Mouse (Mus musculus) olfactory bulb, adult 2 months (tissue): ENCODE results near the gene Nwd1. TPM values are rescaled to one million over a fixed set of nuclear protein-coding genes. Genes with fewer than 3 reads are reported as not detected.
"Not testable (repeated sequence)": the region's sequence is repeated elsewhere in the genome, so short reads cannot be mapped to it uniquely, and the experiment has no call there.

Source experiments
- H3K27ac ChIP-seq: fragments of 200-500 bp; 2 replicates; pipeline ENCODE4 v1.5.1; 2012; ENCODE audit warnings: low read depth, low read length; ENCODE audit not compliant: insufficient read depth
- H3K4me1 ChIP-seq: fragments of 200-500 bp; 2 replicates; pipeline ENCODE4 v1.6.1; 2012; ENCODE audit warnings: low read length; ENCODE audit not compliant: control insufficient read depth, insufficient read depth
- H3K4me3 ChIP-seq: fragments of 200-500 bp; 2 replicates; pipeline ENCODE4 v1.5.1; 2012; ENCODE audit warnings: mild to moderate bottlenecking, low read depth, low read length, moderate library complexity; ENCODE audit not compliant: insufficient read depth
- CTCF ChIP-seq: fragments of 200-500 bp; IDR thresholded peaks from 2 replicates; pipeline ENCODE4 v1.5.1; 2012; ENCODE audit warnings: low read depth, mild to moderate bottlenecking, low read length, moderate library complexity; ENCODE audit not compliant: insufficient read depth
- POLR2A ChIP-seq: fragments of 200-500 bp; IDR thresholded peaks from 2 replicates; pipeline ENCODE4 v1.6.1; 2012; ENCODE audit warnings: mild to moderate bottlenecking, low read depth, low read length, moderate library complexity; ENCODE audit not compliant: insufficient read depth
- WGBS: fragments of 180-500 bp; shearing (Covaris S2); methylation state at CpG from one replicate; pipeline ENCODE4 v1.1.7; 2018; 5-methylcytosine and 5-hydroxymethylcytosine counted together
- polyA plus RNA-seq: library from polyadenylated mRNA; stranded (reverse); fragments of >200 nt; gene quantifications from 2 replicates; pipeline ENCODE4 v1.2.4, GENCODE M21; 2012; ENCODE audit warnings: low replicate concordance; ENCODE audit not compliant: missing spikeins, insufficient read depth, insufficient read length

Gene Nwd1
- polyA plus RNA-seq, 1 experiment = not detected

DNA sequence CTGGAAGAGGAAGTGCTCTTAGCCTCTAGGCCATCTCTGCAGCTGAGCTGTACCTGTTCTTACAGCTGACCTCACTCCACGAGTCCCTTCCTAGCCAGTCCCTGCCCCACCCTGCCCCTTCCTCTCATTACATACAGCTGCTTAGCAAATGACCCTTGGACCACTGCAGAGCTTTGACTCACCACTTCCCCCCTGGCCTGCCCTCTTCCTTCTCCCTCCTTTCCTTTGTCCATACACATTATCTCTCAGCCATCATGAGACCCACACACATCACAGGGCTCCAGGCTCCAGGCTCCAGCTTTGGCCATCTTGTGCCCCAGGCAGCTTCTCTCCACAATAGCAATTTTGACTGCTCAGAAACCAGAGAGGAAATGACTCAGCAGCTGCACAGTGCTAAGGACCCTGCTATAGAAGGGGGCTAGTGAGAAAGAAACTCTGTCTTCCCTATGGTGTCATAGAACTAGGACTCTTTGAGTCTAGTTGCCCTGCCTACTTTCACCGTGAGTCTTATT is 36.6 kb downstream of the Nwd1 start:
- H3K4me1 ChIP-seq = peaks cover 5% of the 10 kb centered on the region; the same call in 1 of the 2 replicates
- TF ChIP-seq POLR2A (no peak), CTCF (no peak)
- WGBS = 58% methylated on average over 2 of the region's 2 CpGs
- no peak overlapping the region for H3K4me3 ChIP-seq
- H3K27ac ChIP-seq = no peak overlapping the region

DNA sequence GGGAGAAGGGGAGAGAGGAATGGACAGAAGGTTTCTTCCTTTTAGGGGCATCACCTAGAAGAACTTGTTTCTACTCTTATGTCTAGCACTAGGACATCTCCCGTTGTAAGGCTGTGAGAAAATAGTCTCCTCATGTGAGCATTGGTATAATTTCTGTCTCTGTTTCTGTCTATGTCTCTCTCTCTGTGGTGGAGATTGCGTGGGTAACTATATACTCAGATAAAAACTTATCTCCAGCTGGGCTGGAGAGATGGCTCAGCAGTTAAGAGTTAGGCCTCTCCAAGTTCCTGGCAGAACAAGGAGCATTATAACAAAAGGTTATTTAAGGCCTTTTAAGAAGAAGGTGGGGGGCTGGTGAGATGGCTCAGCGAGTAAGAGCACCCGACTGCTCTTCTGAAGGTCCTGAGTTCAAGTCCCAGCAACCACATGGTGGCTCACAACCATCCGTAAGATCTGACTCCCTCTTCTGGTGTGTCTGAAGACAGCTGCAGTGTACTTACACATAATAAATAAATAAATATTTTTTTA is 37.1 kb downstream of the Nwd1 start:
- not testable (repeated sequence) for H3K4me1 ChIP-seq, H3K27ac ChIP-seq, H3K4me3 ChIP-seq
- 54% methylated on average over 5 of the region's 5 CpGs for WGBS

DNA sequence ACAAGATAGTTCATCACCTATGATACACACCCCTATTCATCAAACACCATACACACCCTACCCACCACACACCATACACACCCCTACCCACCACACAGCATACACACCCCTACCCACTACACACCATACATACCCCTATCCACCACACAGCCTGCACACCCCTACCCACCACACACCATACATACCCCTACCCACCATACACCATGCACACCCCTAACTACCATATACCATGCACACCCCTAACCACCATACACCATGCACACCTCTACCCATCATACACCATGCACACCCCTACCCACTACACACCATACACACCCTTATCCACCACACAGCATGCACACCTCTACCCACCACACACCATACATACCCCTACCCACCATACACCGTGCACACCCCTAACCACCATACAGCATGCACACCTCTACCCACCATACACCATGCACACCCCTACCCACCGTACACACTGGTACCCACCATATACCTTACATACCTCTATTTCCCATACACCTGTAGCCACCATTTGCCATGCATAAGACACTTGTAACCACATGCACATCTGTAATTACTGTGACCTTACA is 51.9 kb downstream of the Nwd1 start:
- Histone ChIP-seq H3K4me3 (no peak overlapping the region), H3K4me1 (no peaks in the 10 kb centered on the region), H3K27ac (no peak overlapping the region)
- 99% methylated on average over 2 of the region's 2 CpGs for WGBS
- TF ChIP-seq CTCF (no peak), POLR2A (no peak)

DNA sequence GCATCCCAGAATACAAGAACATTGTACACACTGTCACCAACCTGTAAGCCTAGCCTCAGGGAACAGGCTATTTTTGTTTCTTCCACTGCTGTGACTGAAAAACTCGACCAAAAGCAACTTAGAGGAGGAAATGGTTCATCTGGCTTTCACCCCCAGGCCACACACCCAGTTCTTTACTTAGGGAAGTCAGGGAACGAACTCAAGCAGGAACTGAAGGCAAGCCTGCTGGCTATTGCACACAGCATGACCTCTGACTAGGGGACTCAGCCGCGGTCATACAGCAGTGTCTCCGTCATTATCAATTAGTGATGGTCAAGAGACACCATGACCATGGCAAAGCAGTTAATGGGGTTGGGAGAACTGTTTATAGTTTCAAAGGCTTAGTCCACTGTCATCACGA is 66.1 kb downstream of the Nwd1 start:
- no peak overlapping the region for H3K4me3 ChIP-seq
- no peak overlapping the region for H3K27ac ChIP-seq
- no peaks in the 10 kb centered on the region for H3K4me1 ChIP-seq
- 67% methylated on average over 6 of the region's 6 CpGs for WGBS
- TF ChIP-seq CTCF (no peak), POLR2A (no peak)

DNA sequence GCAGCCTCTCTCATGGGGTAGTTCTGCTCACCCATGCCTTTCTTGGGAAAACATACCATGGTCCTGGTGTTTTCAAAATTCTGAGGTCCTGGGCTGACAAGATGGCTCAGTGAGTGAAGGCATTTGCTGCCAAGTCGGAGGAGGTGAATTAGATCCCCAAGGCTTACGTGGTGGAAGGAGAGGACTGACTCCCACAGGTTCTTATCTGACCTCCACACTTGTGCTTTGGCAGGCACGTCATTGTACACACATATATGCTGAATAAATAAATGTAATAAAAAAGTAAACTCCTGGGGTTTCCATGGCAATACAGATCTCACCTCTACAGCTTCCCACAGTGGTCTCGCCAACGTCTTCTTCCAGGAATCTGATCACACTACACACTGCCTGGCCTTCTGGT is 70.1 kb downstream of the Nwd1 start:
- no peak overlapping the region for H3K27ac ChIP-seq
- TF ChIP-seq POLR2A = no peak
- no peak for TF ChIP-seq CTCF
- no peaks in the 10 kb centered on the region for H3K4me1 ChIP-seq
- no peak overlapping the region for H3K4me3 ChIP-seq
- 89% methylated on average over 5 of the region's 5 CpGs for WGBS

DNA sequence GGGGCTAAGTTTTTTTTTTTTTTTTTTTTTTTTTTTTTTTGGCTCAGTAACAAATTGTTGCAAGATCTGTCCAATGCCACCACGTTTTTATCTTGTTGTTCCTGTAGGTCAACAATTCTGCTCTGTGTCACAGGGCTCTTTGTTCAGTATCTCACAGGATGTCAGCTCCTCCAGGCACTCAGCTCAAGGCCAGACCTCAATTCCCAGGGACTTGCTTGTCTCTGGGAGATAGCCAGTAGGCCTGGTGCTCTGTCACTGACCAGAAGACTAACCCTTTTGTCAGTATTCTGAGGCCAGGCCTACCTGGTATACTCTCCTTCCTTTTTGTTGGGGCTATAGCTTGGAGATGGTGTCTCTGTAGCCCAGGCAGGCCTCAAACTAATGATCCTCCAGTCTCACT is 74.0 kb downstream of the Nwd1 start:
- 12% methylated on average over 1 of the region's 1 CpGs for WGBS
- H3K27ac ChIP-seq = no peak overlapping the region

DNA sequence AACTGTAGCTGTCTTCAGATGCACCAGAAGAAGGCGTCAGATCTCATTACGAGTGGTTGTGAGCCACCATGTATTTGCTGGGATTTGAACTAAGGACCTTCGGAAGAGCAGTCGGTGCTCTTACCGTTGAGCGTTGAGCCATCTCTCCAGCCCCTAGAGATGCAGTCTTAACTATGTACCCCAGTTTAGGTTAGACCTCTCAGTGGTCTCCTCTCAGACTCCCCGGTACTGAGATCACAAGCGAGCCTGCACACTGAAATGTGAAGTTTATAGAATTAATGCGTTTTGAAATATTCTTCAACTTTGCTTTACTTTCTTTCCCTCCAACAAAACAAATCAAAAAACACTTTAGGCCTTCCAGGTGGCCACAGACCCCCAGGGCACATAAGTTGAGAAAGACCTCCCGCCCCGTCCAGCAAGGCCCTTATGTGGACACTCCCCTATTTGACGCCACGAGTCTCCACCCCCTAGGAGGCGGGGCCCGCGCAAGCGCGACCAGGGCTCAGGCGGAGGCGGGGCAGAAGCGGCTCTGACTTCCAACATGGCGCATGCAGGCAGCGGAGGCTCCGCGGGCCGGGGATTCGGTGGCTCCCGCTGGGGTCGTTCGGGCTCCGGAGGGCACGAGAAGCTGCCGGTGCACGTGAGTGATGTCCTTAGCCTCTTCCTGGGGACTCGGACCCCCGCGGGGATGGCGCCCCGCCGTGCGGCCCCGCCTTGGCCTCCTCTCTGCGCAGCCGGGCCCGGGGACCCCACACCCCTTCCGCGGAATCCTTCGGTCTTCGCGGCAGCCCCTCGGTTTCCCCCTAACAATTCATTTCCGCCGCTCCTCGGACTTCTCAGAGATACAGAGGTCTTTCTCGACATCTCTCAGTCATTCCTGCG is 76.5 kb downstream of the Nwd1 start, which contains the start of gene Sin3b:
Gene Sin3b, plus strand, starts transcription at position 517 of the 882 bp plus-strand sequence.
- peak within 1 kb of the TSS; percentile 38; the same call in 1 of the 2 replicates for H3K27ac ChIP-seq

More for the DNA sequence above, 74.0 kb downstream of the Nwd1 start:
- TF ChIP-seq CTCF = no peak
- Histone ChIP-seq H3K4me1 (peaks cover 9% of the 10 kb centered on the region), H3K4me3 (no peak overlapping the region)

DNA sequence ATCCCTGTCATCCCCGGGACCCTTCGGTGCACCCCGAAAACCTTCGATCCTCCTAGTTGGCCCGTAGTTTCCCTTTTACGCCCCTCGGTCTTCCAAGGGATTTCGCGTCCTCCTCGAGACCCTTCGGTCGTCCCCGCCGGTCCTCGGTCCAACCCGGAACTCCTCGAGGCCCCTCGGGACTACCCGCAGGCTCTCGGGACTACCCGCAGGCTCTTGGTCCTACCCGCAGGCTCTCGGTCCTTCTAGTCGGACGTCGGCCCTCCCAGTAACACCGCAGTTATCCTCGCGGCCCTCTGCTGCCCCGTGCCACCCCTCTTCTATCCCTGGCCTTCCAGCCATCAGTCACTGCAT is 77.1 kb downstream of the Nwd1 start:
- no peak for TF ChIP-seq POLR2A
- 0 out of 2 replicates have a peak overlapping the region, but pooled peaks have one; percentile 38 for H3K27ac ChIP-seq
- peaks cover 20% of the 10 kb centered on the region for H3K4me1 ChIP-seq
- H3K4me3 ChIP-seq = peak overlapping the region; percentile 87
- under 1% methylated on average over 30 of the region's 30 CpGs for WGBS

More for the DNA sequence above, 76.5 kb downstream of the Nwd1 start, which contains the start of gene Sin3b:
- Histone ChIP-seq H3K4me1 (peaks cover 19% of the 10 kb centered on the region), H3K4me3 (peak within 1 kb of the TSS; percentile 87)
- peak; percentile 95 for TF ChIP-seq POLR2A
- TF ChIP-seq CTCF = no peak
- 14% methylated on average over 56 of the region's 56 CpGs for WGBS

DNA sequence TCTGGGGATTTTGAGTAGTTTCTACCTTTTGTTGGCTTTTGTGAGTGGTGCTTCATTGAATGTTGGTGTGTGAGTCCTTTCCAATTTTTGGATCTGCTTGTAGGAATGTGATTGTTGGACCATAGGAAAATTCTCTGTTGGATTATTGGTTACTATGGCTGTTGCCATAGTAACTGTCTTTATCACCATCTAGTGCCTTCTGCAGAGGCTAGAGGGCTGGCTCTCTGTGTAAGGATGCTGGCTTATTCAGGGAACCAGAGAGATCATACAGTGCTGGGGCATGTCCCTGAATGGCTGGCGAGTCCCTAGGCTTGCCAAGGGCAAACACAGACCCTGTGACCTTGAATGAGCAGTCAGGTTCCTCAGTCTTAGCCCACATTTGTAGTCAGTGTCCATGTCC is 82.1 kb downstream of the Nwd1 start:
- WGBS = 41% methylated on average over 1 of the region's 1 CpGs
- Histone ChIP-seq H3K4me1 (peaks cover 23% of the 10 kb centered on the region), H3K4me3 (no peak overlapping the region), H3K27ac (no peak overlapping the region)
- TF ChIP-seq CTCF (no peak), POLR2A (no peak)
